Mouse (Mus musculus) intestine, postnatal 0 days (tissue): ENCODE data around the gene Osm. TPM values are rescaled to one million over a fixed set of nuclear protein-coding genes. Genes with fewer than 3 reads are reported as not detected.

ENCODE experiments used
- ATAC-seq: fragments of 200-750 bp; cut with Nextera tagmentation; 2 replicates; pipeline ENCODE4 v1.8.0; 2017; ENCODE audit warnings: mild to moderate bottlenecking, moderate TSS enrichment, moderate library complexity
- H3K27ac ChIP-seq: fragments of 300-500 bp; sonication (generic); 2 replicates; pipeline ENCODE4 v1.5.1; 2014; ENCODE audit warnings: mild to moderate bottlenecking, low read depth, low read length, moderate library complexity
- H3K27me3 ChIP-seq: fragments of 300-500 bp; sonication (generic); replicated peaks from 2 replicates; pipeline ENCODE4 v1.6.1; 2014; ENCODE audit warnings: low read length, mixed read lengths; ENCODE audit not compliant: control insufficient read depth, insufficient read depth
- H3K36me3 ChIP-seq: fragments of 300-500 bp; sonication (generic); 2 replicates; pipeline ENCODE4 v1.6.1; 2014; ENCODE audit warnings: mild to moderate bottlenecking, moderate library complexity; ENCODE audit not compliant: control insufficient read depth, insufficient read depth
- H3K4me1 ChIP-seq: fragments of 300-500 bp; sonication (generic); replicated peaks from 2 replicates; pipeline ENCODE4 v1.6.1; 2014; ENCODE audit warnings: antibody characterized with exemption, low read length, mixed read lengths; ENCODE audit not compliant: control insufficient read depth, insufficient read depth
- H3K4me2 ChIP-seq: fragments of 300-500 bp; sonication (generic); replicated peaks from 2 replicates; pipeline ENCODE4 v1.6.1; 2014; ENCODE audit warnings: low read depth, mild to moderate bottlenecking, moderate library complexity
- H3K4me3 ChIP-seq: fragments of 300-500 bp; sonication (generic); 2 replicates; pipeline ENCODE4 v1.5.1; 2014; ENCODE audit warnings: low read depth, low read length
- H3K9ac ChIP-seq: fragments of 300-500 bp; sonication (generic); 2 replicates; pipeline ENCODE4 v1.6.1; 2014; ENCODE audit warnings: mild to moderate bottlenecking, low read depth, low read length
- H3K9me3 ChIP-seq: fragments of 300-500 bp; sonication (generic); 2 replicates; pipeline ENCODE4 v1.6.1; 2016; ENCODE audit warnings: mixed run types; ENCODE audit not compliant: control insufficient read depth
- CTCF ChIP-seq: sonication (generic); IDR thresholded peaks from 2 replicates; pipeline ENCODE4 v1.5.1; 2016; ENCODE audit warnings: low read depth, mild to moderate bottlenecking, control low read depth, antibody characterized with exemption, moderate library complexity
- WGBS: fragments of 180-500 bp; shearing (Covaris S2); extraction: QIAGEN DNeasy Blood & Tissue Kit; methylation state at CpG from one replicate; pipeline ENCODE4 v1.1.7; 2014; 5-methylcytosine and 5-hydroxymethylcytosine counted together
- polyA plus RNA-seq: library from polyadenylated mRNA; unstranded; fragments of >200 nt; fragmentation: Nextera tagmentation; extraction: Ambion mirVana; gene quantifications from 2 replicates; pipeline ENCODE4 v1.2.1, GENCODE M21; 2015

Gene Osm
- polyA plus RNA-seq = 0.08 and 0.20 TPM in 2 replicates

DNA sequence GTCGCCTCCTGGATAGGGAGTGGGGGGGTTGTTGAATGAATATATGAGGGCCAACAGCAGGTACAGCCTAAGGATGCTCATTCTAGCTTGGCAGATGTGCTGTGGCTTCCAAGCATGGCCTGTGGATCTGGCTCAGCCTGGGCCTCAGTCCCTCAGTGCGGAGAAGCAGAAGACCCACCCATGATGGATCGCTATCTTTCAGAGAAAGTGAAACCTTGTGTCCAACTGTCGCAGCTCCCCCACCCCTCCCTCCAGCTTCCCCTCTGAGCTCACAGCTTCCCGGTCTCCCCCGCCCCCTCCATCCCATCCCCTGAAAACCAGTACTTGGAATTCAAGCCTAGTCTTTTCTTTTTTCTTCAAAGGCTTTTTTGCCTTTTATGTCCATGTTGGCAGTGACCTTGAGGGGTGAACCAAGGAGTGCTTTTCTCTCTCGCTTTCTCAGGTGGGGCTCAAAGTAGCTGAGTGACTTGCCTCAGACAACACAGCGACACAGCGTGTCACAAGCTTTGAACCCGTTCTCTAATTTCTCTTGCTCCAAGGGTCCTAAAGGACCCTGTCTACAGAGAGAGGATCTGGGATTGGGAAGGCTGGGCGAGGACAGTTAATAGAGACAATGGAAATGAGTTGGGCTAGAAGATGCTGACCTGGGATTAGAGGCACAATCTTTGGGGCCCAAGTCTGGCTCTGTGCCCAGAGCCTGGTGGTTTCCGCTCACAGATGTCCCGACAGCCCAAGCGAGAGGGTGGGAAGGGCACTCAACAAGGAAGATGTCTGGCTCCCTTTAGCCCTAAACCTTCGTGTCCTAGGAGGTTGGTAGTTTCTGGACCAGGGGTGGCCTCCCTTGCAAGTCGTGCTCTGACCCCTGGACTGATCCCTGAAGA is at the start of gene Osm:
Osm (plus strand) TSS at position 756 of the 881 bp plus-strand sequence.
- H3K9ac ChIP-seq = no peak within 1 kb of the TSS
- H3K36me3 ChIP-seq = no peaks in the 10 kb centered on the region
- WGBS = 60% methylated on average over 16 of the region's 16 CpGs
- no peak within 1 kb of the TSS for H3K4me2 ChIP-seq
- TF ChIP-seq CTCF = no peak
- H3K4me1 ChIP-seq = no peaks in the 10 kb centered on the region
- no peaks in the 10 kb centered on the region for H3K9me3 ChIP-seq
- no peak within 1 kb of the TSS for H3K27ac ChIP-seq
- H3K4me3 ChIP-seq = no peak within 1 kb of the TSS
- ATAC-seq = no peak
- no peaks in the 10 kb centered on the region for H3K27me3 ChIP-seq

DNA sequence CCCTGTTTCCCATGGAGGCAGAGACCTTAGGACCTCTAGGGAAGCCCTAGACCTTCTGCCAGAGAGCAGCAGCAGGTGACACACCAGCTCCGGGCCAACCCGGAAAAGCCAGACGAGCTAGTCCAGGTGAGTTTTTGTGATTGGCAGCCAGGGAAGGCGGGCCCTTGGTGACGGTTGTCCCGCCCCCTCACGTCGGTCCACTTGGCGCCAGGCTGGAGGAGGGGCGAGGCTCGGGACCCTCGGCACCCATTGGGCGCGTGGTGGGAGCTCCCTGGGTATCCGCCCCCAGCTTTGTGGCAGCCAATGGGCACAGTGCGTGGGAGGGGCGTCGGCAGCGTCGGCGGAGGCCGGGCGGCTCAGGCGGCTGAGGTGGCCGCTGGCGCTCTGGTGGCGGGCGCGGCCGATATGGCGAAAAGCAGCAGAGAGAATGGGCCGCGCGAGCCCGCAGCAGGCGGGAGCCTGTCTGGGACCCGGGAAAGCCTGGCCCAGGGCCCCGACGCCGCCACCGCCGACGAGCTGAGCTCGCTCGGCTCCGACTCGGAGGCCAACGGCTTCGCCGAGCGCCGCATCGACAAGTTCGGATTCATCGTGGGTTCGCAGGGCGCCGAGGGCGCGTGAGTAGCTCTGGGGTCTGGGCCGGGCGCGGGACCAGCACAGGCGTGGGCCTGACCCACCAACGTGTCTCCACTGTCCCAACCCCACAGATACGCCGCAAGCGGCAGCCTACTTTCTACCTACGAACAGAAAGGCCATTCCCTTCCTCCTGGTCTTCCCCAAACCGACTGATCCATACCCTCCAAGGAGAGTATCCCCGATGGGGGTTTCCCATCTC is 49.5 kb upstream of the Osm start, which contains the start of gene Tbc1d10a:
Tbc1d10a (plus strand) TSS at position 304 of the 832 bp plus-strand sequence.
- peak within 1 kb of the TSS; percentile 94 for H3K4me3 ChIP-seq
- H3K9ac ChIP-seq = peak within 1 kb of the TSS; percentile 93
- under 1% methylated on average over 71 of the region's 71 CpGs for WGBS
- ATAC-seq = peak; percentile 99
- H3K27ac ChIP-seq = peak within 1 kb of the TSS; percentile 84
- no peaks in the 10 kb centered on the region; the same call in 1 of the 2 replicates for H3K36me3 ChIP-seq
- TF ChIP-seq CTCF = 0 out of 2 replicates have a peak, but pooled peaks have one; percentile 8
- H3K4me2 ChIP-seq = peak within 1 kb of the TSS; percentile 81
- no peaks in the 10 kb centered on the region for H3K27me3 ChIP-seq
- peaks cover 5% of the 10 kb centered on the region; the same call in 1 of the 2 replicates for H3K4me1 ChIP-seq
- no peaks in the 10 kb centered on the region for H3K9me3 ChIP-seq

DNA sequence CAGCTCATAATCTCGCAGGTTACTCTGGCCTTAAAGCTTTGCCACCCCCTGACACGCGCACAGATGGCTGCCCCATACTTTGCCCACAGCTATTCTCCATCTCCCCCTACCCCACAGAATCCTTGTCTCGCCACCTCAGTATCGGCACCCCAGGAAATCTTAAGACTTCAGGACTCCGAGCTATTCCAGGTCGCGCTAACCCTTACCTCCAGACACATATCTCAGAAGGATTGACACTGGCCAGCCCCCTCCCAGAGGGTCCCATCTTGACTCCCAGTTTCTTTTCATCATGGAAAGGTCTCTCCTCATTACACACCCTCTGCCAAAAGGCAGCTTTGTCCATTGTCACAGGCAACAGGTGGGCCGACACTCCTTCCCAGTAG is 48.9 kb upstream of the Osm start:
- Histone ChIP-seq H3K27ac (peak overlapping the region; percentile 84), H3K4me3 (peak overlapping the region; percentile 94), H3K27me3 (no peaks in the 10 kb centered on the region), H3K9me3 (no peaks in the 10 kb centered on the region), H3K36me3 (no peaks in the 10 kb centered on the region), H3K4me1 (peaks cover 5% of the 10 kb centered on the region; the same call in 1 of the 2 replicates), H3K4me2 (peak overlapping the region; percentile 81), H3K9ac (peak overlapping the region; percentile 93)
- no peak for ATAC-seq
- TF ChIP-seq CTCF = no peak
- 7% methylated on average over 9 of the region's 9 CpGs for WGBS

DNA sequence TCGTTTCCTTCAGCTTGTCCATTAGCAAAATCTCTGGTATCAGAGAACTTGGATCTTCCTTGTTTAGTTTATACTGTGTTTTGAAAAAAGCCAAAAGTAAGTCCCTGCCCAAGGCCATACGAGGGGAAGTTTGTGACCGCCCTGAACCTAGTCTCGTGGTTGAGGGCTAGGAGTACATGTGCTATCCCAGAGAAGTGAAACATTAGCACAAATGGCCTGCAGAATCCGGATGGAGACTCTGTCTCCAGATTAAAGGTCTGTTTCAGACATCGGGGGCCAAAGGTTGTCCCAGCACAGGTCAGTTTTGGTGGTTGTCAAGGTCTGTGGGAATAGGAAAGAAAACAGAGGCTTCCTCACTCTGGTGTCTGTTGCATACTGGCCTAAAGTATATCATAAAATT is 47.0 kb upstream of the Osm start:
- peak overlapping the region; percentile 81; the same call in 1 of the 2 replicates for H3K4me2 ChIP-seq
- TF ChIP-seq CTCF = no peak
- H3K27ac ChIP-seq = 0 out of 2 replicates have a peak overlapping the region, but pooled peaks have one; percentile 9
- 53% methylated on average over 6 of the region's 6 CpGs for WGBS
- no peaks in the 10 kb centered on the region for H3K9me3 ChIP-seq
- 0 out of 2 replicates have a peak overlapping the region, but pooled peaks have one; percentile 93 for H3K9ac ChIP-seq
- no peaks in the 10 kb centered on the region for H3K36me3 ChIP-seq
- H3K4me3 ChIP-seq = no peak overlapping the region
- H3K4me1 ChIP-seq = peaks cover 12% of the 10 kb centered on the region; the same call in 1 of the 2 replicates
- no peak for ATAC-seq
- no peaks in the 10 kb centered on the region for H3K27me3 ChIP-seq

DNA sequence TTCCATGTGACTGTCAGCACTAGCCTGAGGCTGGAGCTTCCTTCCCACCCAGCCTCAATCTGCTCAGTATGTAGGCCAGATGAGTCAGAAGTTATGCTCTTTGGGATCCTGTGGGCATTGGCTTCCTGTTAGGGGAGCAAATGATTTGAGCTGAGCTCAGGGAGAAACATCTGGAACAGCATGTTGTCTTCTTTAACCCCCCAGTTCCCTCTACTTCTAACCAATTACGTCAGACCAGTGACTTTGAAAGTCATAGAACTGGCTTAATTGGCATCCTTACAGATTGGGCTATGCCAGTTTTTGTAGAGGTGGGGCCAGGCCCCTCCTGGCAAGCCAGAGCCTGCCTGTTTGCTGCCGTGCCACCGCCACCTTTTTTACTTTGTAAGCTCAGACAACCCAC is 45.5 kb upstream of the Osm start:
- H3K4me3 ChIP-seq = no peak overlapping the region
- 76% methylated on average over 3 of the region's 3 CpGs for WGBS
- no peak overlapping the region for H3K27ac ChIP-seq
- H3K9me3 ChIP-seq = no peaks in the 10 kb centered on the region
- ATAC-seq = no peak
- no peak for TF ChIP-seq CTCF
- H3K36me3 ChIP-seq = no peaks in the 10 kb centered on the region
- peak overlapping the region; percentile 38; the same call in 1 of the 2 replicates for H3K9ac ChIP-seq
- no peak overlapping the region for H3K4me2 ChIP-seq
- no peaks in the 10 kb centered on the region for H3K27me3 ChIP-seq
- H3K4me1 ChIP-seq = peaks cover 12% of the 10 kb centered on the region; the same call in 1 of the 2 replicates

DNA sequence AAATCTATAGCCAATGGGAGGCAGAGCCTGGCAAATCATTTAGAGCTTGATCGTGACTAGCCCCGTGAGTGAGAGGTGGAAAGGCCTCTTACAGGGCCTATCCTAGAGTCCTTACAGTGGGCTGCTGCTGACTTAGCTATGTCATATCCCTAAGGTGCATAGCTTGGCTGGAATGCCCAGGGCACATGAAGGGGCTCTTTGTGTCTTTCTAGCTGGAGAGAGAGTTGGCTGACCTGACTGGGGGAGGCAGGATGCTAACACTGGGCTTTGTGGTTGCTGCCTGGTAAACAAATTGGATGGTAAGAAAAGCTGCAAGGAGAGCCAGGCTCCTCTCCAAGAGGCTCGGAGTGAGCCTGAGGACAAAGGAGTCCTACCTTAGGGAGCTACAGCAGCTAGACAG is 43.5 kb upstream of the Osm start:
- no peak overlapping the region for H3K9ac ChIP-seq
- WGBS = 76% methylated on average over 3 of the region's 3 CpGs
- no peaks in the 10 kb centered on the region for H3K9me3 ChIP-seq
- peaks cover 12% of the 10 kb centered on the region; the same call in 1 of the 2 replicates for H3K4me1 ChIP-seq
- no peak for TF ChIP-seq CTCF
- no peak overlapping the region for H3K4me3 ChIP-seq
- no peaks in the 10 kb centered on the region for H3K27me3 ChIP-seq
- peak overlapping the region; percentile 54; the same call in 1 of the 2 replicates for H3K27ac ChIP-seq
- no peak overlapping the region for H3K4me2 ChIP-seq
- ATAC-seq = no peak
- no peaks in the 10 kb centered on the region for H3K36me3 ChIP-seq
